Mouse (Mus musculus) lung, postnatal 36 days (tissue): Measurements from ENCODE around the gene D630039A03Rik.

Source experiments
- DNase-seq: peaks from one replicate; pipeline ENCODE4 v3.0.0; 2022; ENCODE audit warnings: mixed read lengths

The D630039A03Rik gene

GRCm38 (mm10) chr4:57886066-57886887, 29.8 kb downstream of the D630039A03Rik start:
- DNase-seq: peak; percentile 73

GRCm38 (mm10) chr4:57885186-57885585, 30.9 kb downstream of the D630039A03Rik start:
- no peak for DNase-seq

GRCm38 (mm10) chr4:57884511-57884910, 31.6 kb downstream of the D630039A03Rik start:
- DNase-seq: no peak

DNA sequence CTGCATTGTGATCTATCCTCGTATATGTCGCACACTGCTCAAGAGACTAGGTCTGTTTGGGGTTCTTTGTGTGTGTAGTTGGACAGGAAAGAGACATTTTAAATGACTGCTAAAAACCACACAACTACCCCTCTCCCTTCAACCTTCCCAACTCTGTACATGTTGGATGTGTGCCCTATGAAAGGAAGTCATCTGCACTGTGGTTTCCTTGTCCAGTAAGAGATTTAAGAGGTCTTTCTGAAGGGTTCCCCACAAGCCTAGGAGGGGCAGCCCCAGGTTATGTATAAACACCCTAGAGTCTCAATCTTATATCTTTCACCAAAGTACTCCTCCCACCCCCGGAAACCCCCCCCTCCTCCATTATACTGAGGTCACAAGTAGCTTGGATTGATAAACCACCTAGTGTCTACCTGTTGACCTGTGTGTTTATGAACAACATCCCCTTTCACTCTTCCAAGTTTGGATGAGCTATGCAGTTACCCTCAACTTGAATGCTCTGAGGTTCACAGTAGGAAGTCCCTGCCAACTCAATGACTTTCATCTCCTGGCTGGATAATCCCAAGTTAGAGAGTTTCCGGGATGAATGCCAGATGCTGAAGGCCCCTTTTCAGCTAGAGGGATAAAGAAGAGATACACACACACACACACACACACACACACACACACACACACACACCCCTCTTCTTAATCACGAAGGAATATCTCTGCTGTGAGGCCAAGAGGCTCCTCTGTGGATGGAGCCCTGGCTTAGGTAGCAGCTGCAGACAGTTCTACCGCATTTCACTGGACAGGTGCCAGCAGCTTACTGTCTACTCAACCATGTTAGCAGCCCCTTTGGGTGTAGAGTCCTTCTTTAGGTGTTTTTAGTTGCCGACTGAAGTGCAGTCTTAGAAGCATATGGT, 32.3 kb downstream of the D630039A03Rik start:
- no peak for DNase-seq

DNA sequence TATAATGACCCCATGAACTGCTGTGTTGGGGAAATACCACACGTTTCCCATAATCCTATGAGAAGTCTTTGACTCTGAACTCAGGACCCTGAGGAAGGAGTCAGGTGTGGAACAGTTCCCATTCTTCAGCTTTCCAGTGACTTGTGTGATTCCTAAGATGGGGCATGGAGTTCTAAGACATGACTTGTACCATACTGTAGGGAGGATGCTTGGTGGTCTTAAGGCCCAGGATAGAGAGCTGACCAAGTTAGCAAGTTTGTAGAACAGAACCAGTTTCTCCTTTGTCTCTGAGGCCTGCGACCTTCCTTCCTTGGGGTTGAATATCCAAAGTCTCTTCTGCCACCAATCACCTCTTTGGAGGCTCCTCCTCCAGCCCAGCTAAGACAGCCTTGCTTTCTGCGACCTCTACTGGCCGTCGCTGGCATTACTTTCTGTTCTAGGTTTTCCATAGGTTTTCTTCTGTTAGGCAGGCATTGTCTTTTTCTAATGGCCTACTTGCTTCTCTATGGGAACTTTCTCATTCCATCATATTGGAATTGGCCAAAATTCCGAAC, 36.2 kb downstream of the D630039A03Rik start:
- DNase-seq: peak; percentile 90

- no peak for DNase-seq
These were observed 37.0 kb downstream of the D630039A03Rik start for GRCm38 (mm10) chr4:57879137-57879536.

DNA sequence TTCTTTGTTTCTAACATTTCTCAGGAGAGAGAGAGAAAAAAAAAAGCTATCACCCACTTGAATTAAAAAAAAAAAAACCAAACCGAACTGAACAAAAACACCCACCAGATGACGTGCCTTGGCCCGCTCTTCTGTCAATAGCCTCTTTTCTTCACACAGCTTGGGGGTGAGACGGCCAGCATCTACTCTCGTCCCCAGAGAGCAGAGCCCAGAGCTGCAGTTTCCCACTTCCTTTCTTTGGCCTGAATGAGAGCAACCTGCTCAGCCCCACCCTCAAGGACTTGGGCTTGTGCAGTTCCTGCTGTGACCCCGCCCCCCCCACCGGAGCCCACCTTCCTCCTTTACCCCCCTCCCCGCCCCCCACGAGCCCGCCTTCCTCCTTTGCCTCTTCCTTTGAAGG, 48.6 kb downstream of the D630039A03Rik start:
- no peak for DNase-seq

- no peak for DNase-seq
These were observed 49.1 kb downstream of the D630039A03Rik start for GRCm38 (mm10) chr4:57866990-57867389.

DNA sequence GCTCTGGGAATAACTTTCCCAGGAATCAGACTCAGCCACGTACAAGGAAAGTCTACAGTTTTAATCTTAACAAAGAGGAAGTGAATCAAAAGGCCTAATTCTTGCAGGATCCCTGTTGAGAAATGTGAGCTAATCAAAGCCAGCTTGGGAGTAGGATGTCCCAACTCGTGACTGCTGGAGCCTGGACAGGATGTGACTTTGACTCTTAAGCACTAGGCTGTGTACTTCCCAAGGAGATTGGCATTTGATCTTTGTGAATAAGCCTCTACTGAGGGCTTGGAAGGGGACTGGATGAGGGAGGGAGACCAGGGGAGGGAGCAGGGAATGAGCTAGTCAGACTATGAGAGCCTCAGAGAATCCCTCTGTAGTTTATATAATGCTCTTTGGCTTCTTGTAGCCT, 50.0 kb downstream of the D630039A03Rik start:
- peak; percentile 76 for DNase-seq

DNA sequence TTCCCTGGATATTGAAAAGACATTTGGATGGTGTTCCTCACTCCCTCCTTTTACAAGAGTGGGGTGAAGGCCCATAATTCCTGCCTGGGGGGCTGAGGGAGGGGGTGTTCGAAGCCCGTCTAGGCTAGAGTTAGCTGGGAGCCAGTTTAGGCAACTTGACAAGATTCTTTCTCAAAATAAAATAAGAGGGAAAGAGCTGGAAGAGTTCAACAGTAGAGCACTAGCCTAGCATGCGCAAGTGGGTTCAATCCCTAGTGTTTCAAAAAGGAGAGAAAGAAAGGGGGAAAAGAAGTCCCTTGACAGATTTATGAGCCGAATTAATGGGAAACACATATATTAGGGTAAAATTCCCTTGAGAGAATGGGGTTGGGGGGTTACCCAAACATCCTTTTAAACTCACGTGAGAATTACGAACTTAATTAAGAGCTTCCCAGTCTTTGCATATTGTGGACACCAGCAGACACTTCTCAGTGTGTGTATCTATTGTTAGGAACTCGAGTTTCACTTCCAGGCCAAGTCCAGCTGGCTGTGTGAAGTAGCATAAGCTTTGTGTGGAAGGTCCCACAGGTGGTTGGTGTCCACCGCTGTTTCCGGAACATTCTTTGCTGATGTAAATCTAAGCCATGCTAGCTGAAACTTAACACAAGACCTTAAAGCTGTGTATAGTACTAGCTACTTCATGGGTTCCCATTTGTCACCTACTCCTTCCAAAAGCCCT, 53.7 kb downstream of the D630039A03Rik start:
- DNase-seq: no peak

GRCm38 (mm10) chr4:57861856-57862255, 54.2 kb downstream of the D630039A03Rik start:
- DNase-seq: no peak

GRCm38 (mm10) chr4:57861166-57861565, 54.9 kb downstream of the D630039A03Rik start:
- no peak for DNase-seq

GRCm38 (mm10) chr4:57860204-57860611, 55.9 kb downstream of the D630039A03Rik start:
- peak; percentile 74 for DNase-seq
